Mouse (Mus musculus) thymus, adult 18-20 months (tissue): ENCODE measurements at regions not wholly inside any gene's neighbourhood (a gene's known extent, or its start where the extent isn't known, plus 50 kb on each side); places are given as distances from the start of the nearest gene placed in this dataset.
"Not testable (repeated sequence)": the region's sequence is repeated elsewhere in the genome, so short reads cannot be mapped to it uniquely, and the experiment has no call there.

Experiments used
- DNase-seq, 2 experiments: peaks; one replicate each; pipeline ENCODE4 v3.0.0; 2022; ENCODE audit warnings: mixed read lengths in 2 of 2

DNA sequence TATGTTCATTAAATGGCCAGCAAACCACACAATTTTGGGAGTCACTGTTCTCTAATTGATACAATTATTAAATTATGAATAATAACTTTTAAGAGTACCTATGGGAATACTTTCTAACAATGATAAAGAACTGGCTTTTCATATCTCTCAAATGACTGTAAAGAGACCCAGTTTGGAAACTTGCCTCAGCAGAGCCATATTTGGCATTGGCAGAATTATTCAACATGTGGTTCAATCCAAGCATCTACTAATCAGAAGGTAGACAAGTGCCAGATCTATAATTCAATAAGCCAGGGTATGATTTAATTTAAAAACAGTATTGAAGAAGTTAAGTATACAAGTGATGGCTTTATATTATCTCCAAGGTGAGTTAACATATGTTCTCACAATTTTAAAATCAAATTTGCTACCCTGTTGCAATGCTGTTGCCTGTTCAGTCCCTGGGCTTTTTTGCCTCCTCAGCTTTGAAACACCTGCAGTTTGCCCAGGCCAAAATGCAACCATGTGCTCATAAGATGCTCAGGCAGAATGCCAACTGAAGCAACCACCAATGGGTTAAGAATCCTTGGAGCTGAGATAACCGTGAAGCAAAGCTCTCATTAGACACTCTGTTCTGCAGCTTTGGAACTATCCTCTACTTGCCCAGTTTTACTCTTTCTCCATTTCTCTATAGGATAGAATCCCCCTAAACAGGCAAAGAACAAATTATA lies 897.2 kb downstream of the Ets1 start:
- no peak for DNase-seq

DNA sequence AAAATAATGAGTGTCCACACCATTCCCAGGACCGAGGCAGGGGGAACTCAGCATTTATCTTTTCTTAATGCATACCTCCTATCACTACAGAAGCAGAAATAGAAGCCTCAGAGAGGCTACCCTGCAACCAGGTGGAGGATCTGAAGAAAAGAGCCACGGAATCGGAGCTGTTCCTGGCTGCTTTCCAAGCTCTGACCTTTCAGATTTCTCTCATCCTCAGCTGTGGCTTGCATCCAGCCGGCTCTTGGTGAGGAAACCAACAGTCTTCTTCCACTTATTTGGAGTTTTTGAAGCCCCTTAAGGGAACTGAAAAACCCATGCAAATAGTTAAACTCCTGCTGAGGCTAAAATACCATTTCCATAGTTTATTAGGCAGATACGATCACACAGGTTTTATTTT lies 907.3 kb downstream of the Ets1 start:
- no peak for DNase-seq

DNA sequence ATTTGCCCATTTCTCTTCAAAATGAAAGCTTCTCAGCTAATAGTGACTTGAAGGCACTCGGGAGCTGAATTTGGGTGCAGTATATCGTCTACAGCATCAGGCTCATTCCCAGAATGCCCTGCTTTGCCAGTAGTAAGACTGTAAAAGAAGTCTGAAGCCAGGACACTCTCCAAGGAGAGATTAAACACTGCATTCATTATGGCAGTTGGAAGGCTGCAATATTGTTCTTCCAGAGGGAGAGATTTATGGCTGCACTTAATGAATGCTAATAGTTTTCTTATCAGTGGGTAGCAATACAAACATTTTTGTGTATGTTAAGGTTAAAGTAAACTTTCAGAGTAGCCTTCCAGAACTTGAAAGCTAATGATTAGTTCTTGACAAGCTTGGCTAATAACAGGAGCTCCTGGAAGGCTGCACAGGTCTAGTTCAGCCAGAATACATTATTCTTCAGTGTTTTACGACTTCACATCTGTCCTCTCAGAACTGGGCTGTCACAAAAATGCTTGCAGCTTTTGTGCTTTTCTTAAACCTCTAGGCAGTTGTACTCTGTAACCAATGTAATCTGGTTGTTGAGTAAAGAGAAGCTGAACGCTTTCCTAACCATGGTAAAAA lies 910.2 kb downstream of the Ets1 start:
- DNase-seq, result no peak

DNA sequence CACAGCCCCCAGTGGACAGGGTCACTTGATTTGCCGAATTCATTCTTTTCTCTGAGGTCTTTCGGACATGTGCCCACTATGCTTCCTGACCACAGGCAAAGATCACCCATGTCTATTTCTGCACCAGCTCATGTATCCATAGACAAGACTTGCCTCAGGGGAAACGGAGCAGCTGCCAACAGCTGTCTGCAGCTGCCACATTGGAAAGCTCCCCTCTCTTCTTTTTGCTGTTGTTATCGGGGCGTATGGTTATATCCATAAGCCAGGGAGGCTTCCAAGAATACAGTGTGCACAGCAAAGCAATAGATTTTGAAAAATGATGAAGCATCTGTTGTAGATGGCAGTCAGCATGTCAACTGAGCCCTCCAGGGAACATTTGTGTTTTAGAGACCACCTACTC lies 913.4 kb downstream of the Ets1 start:
- no peak for DNase-seq

DNA sequence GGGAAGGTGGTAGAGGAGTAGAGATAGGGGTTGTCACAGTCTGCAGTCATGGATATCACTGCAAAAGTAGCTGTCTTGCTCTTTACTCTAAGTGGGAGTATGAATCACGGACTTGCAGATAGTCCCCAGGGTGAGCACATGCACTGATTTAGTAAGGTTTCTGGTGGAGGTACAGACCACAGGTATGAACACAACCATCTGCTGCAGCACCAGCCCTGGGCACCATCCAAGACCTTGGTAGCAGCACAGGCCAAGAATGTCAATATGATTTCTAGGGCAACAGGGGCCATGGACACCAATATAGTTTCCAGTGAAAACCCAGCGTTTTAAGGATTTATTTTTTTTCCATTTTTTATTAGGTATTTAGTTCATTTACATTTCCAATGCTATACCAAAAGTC lies 913.7 kb upstream of the Kirrel3 start:
- no peak for DNase-seq

DNA sequence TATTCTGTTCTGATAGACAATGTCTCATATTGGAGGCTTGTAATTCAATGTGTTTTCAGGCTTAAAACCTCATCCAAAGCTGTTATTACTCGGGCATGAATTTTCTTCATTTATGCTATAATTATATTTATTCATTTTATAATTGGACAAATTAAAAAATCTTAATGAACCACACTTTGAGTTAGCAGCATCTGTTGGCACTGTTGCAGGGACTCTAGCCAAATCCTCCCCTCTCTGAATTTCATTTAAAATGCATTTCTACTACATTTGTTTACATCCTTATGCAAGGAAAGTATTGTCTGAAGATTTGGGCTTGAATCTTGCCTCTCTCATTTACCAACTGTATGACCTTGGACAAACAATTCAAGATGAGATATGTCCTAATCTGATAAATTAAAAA lies 874.2 kb upstream of the Kirrel3 start:
- no peak for DNase-seq

DNA sequence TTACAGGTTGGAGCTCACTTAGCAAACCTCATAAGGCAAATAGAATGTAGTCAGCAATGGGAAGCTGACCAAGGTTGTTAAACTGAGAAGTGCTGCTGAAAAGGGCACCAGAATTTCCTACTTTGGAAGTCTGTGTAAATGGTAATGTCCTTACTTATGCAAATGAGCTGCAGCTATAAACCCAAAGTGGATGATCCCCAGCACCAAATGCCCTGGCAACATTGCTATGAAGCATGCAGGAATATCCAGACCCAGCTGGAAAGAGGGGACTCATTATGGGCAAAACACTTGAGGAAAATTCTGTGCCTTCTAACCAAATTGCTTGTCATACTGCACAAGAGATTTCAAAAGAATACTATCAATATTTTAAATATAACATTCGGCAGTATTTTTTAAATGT lies 861.3 kb upstream of the Kirrel3 start:
- no peak for DNase-seq

DNA sequence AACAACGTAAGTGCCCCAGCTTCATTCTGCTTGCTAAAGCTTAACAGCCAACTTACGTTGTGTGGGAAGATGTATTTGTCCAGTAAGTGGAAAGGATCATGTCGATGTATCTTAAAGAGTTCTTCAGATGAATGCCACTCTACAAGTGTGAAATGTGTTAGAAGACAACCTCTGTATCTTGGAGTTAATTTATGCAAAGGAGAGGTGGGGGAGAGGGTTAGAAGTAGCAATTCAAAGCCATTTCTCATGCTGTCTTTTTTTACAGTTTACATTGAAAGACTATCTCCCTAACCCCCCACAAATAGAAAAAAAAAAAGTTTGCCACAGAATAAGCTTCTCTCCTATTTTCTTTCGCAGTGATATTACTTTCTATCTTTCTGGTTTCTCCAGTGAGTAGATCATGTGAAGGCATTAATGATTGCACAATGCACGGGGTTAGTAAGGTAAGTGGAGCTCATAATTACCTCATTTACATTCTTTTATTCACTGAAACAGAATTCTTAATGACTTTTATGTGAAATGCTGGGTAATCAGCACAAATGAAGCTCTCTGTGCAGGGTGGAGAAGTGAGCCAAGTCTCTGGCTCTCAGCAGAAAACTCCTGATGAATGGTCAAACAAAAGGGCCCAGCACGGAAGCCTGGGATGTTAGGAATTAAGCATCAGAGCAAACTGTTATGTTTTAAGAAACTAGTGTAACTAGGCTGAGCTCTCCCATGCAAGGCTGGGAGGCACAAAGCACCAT lies 855.8 kb upstream of the Kirrel3 start:
- DNase-seq, result no peak

DNA sequence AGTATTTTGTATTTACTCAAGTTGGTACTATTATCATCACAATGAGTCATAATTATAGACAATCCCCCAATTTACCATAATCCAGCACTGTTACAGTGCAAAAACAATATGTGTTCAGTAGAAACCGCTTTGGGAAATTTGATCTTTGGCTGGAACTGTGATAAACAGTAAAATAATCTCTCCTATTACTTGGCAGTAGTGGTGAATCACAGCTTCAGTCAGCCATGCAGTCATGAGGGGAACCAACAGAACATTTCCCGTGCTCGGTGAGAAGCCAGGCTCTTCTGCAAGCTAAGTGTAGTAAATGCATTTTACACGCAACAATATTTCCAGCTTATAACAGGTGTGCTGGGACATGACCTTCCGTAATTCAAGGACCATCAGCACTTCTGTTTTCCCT lies 822.7 kb upstream of the Kirrel3 start:
- no peak for DNase-seq

DNA sequence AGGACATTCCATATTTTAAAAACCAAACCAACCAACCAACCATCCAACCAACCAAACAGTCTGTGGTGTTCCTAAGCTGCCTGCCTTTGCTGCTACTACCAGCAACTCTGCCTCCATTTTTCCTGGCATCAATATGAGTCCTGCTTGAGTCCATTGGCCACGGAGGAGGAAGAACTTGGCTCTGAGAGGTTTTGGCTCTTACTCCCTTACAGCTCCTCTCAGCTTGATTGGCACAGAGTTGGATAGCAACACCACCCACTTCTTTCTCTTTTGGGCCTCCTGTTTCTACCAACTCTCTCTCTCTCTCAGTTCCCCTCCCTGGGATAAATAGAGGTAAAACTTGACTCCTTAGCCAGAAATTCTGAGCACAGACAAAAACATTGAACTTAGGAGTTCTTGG lies 804.6 kb upstream of the Kirrel3 start:
- DNase-seq, result no peak

DNA sequence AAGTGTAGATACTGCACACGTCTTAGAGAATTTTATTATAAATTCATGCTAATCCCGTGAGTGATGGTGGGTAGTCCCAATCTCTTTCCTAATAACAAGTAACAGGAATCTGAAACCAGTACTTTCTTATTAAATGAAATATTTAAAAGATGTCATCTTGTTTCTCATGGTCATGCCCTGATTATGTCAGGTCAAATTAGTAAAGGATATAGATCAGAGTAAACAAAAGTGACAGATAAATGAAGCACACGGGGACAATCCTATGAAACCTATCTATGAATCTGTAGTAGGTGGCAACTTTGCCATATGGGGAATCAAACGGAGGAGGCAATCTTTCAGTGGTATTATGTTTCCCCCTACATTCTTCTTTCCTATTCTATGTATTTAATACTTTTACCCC lies 794.0 kb upstream of the Kirrel3 start:
- no peak for DNase-seq

DNA sequence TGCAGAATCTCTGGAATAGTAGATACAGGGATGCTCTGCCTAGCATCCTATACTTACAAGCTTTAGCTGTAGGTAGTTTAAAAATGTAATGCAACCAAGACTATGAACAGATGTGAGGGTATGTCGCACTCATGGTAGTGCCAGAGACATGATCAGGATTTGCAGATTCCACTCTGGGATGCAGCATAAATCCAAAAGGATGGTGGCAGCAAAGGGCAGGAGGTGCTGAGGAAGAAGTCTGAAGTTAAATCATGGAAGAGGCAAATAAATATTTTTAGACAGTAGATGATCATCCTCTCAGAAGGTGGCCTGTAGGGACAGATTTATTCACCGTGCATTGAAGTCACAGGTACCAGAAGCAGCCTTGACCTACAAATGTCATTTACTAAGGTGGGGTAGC lies 768.1 kb upstream of the Kirrel3 start:
- no peak for DNase-seq

DNA sequence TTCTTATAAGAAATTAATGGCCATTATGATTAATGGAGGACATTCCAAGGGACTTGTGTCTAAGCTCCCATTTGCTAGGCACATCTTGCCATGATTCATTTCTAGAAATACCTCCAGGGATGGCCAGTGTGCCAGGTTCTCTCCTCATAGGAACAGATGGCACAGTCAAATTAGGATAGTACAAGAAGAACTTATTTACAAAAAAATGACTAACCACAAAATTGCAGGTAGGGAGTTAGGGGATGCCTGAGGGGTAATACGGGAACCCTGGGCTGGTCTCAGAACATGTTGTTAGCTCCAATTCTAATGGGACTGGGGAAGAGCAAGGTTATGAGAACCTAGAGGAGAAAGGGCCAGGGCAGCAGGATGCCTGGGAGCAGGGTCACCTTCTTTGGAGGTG lies 760.9 kb upstream of the Kirrel3 start:
- no peak for DNase-seq

DNA sequence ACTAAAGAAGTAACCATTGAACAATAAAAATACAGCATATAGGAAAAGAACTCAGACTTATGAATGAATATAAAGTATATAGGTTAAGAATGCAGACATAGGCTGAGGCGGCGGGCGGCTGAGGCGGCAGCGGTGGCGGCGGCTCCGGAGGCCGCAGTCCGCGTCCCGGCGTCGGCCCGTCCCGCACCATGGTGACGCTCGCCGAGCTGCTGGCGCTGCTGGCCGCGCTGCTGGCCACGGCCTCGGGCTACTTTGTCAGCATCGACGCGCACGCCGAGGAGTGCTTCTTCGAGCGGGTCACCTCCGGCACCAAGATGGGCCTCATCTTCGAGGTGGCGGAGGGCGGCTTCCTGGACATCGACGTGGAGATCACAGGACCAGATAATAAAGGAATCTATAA lies 757.6 kb upstream of the Kirrel3 start:
- DNase-seq, result not testable (repeated sequence)

DNA sequence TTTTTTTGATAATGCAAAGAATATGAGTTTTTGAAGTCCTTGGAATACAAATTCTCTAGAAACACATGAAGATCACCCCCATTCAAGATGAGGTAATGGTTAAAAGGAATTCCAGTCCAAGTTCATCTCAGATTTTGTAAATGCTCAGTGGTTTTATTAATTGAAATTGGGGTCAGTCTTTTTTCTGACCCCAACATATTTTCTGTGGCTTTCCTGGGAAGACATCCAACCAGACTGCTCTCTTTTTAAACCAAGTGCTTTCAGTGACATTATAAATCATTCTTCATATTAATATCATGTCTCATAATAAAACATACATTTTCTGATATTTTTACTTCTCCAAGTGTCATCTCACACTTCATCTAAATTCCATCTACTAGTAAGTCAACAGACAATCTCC lies 725.0 kb upstream of the Kirrel3 start:
- no peak for DNase-seq

DNA sequence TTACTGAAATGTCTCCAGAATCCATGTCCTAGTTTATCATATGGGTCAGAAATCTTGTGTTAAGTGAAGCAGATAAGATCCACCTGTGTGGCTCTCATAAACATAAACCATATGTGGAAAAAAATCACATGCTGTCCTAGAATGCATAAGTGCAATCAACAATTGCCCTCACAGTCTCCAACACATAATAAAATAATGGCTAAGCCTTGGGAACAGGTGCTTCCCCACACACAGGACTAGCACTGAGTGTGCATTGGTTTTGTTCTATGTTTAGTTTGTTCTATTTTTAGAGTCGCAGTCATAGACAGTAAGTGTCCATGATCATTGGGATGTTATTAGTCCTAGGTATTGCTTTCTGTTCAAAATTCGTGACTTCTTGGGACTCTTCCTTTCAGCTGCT lies 719.5 kb upstream of the Kirrel3 start:
- DNase-seq, result no peak

DNA sequence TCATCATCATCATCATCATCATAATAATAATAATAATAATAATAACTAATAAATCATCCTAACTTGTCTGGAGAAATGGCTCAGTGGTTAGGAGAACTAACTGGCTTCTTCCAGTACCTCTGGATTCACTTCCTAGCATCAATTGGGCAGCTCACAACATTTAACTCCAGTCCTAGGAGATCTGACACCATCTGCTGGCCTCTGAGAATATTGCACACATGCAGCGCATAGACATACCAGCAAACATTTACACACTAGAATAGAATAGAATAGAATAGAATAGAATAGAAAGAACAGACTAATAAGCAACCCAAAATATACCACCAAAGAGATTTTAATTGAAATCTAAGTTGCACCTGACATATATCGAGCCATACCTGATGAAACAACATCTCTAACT lies 715.9 kb upstream of the Kirrel3 start:
- no peak for DNase-seq

DNA sequence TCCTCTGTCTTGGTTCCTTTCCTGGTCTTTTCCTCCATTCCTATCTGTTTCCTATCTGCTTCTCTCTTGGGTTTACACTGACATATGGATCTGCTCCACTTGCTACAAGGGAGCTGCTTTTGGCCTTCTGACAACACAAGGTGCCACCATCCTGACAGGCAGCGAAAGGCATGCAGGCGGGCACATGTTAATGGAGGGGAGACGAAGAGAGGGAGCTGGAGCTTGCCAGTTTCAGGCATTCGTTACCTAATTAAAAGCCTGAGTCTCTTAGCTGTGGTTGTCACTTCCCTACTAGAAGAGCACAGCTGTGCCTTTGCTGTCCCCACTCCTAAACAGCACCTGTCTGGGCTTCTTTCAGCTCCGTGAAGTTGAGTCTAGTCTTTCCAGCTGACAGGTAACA lies 711.5 kb upstream of the Kirrel3 start:
- DNase-seq, result no peak

DNA sequence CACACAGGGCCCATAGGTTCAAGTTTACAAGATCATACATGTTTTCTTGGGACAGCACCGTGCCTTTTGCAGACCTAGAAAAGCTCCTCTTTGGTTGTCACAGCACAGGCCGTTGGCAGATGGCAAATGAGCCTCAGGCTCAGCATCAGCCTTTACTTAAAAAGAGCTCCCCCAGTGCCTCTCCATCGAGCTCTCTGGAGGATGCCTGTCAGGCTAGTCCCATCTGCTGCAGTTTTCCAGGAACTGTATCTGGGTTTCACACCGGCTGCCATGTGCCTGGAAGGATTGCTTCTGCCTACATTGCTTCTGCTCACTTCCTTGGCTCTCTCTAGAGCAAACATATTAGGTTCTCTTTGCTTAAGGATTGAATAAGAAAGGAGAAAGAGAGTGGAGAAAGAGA lies 695.1 kb upstream of the Kirrel3 start:
- DNase-seq, result no peak

DNA sequence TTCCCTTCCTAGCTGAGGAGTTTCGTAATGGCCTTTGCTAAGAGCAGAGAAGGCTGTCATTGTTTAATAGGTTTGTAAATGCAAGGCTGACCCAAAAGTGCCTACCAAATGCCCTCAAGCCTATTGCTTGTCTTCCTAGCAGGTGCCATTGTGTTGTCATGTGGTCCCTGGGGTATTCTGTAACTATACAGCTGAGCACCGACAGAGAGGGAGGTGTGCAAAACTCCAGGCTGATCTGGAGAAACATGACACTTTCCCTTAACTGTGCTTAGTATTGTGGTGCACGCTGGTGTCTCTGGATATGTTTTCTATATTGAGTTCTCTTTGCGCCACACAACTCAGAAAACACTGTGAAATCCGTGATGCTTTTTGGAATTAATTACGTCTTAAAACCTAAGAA lies 685.4 kb upstream of the Kirrel3 start:
- DNase-seq, result no peak

DNA sequence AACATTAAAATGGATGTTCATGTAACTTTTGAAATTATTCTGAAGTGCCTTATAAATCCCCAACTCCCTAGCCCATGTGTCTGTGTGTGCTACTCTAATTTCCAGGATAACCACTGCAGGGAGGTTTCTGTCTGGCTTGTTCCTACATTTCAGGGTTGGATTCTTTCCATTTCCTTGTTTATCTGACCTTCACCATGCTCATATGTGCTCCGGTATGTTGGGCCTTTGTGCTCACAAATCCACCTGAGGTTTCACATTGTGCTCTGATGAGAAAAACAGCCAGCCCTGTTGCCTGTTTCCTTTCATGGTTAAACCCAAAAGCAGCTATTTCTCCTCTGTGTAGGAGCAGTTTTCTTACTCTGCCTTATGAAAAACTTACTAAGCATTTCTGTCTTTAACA lies 684.9 kb upstream of the Kirrel3 start:
- DNase-seq, result no peak

DNA sequence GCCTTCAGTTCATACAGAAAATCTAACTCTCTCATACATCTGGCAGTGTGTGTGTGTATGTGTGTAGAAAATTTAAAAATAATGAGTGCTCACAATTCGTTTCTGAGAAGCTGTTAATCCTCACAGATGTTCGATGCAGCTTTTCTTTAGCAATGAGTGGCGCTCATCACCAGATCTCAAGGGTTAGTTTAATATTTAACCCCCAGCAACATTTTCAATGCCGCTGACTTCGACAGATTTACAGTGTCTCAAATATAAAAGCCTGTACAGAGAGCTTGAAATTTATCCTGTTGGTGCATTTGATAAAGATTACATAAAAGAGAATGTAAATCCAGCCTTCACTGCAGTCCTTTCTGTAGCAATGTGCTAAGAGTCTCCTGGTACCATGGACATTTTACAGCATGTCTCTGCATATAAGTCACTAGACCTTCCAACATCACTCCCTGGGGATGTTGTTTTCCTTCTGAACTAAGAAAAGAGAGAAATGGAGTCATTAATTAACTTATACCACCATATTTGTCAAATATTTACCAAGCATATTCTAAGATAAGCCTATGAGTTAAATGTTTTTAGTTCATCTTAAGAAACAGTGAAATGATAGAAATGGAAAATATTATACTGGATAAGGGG lies 670.8 kb upstream of the Kirrel3 start:
- DNase-seq, result no peak

DNA sequence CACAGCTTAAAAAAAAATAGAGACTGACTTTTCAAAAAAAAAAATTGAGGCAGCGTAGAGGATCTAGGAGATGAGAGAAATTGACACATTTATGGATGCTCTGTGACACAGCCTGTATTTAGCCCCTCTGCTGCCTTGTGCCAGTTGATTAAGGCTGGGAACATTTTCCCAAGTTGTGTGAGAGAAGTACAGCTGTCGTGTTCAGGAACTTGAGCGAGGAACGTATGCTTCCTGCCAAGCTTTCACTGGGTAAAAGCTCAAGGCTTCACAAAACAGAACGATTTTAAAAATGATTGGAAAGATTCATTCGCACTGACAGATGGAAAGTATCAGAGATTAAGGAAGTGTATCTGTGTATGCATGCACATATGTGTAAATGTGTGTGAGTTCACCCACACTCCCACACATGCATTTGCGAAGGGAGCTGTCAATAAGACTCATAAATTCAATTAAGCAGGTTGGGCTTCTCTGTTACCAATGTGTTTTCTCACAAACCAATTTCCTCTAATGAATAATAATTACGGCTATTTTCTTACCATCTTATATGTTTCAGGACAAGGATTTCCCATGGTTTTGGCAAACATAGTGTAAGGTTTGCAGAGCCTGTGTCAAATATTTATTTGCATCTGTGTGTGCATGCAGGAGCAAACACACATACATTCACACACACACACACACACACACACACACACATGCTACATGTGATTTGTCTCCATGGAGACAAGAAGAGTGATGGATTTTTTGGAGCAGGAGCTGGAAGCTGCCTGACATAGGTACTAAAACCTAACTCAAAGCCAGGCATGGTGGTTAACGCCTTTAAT lies 662.9 kb upstream of the Kirrel3 start:
- DNase-seq, result no peak
